Mouse (Mus musculus) common myeloid progenitor, adult 5-6 weeks (primary cell): ENCODE results near the gene Plekhh2. TPM values are rescaled to one million over a fixed set of nuclear protein-coding genes. Genes with fewer than 3 reads are reported as not detected.

ENCODE experiments used
- ATAC-seq: replicated peaks from 2 replicates; pipeline ENCODE4 v1.8.0; 2016; ENCODE audit warnings: low read depth, mild to moderate bottlenecking, moderate TSS enrichment, inconsistent platforms; ENCODE audit not compliant: poor library complexity, severe bottlenecking
- total RNA-seq: library from RNA; stranded (forward); fragments of 200-1000, 187-1606 nt; gene quantifications from 2 replicates; pipeline ENCODE4 v1.2.3, GENCODE M21; 2017

Gene Plekhh2
- total RNA-seq, 1 experiment from 2014 or later: not detected

GRCm38 (mm10) chr17:84665691-84666090, 154.0 kb downstream of the Plekhh2 start:
- ATAC-seq: peak; percentile 14; the same call in 1 of the 2 replicates

GRCm38 (mm10) chr17:84667848-84668247, 156.2 kb downstream of the Plekhh2 start:
- no peak for ATAC-seq

Other genes starting within 250 kb of the Plekhh2 start
- gene Thada, start 45.7 kb upstream of the Plekhh2 start, total RNA-seq: 38.5 and 40.6 TPM in 2 replicates
- 3.8 TPM in 2 replicates for gene Dync2li1, start 114.6 kb downstream of the Plekhh2 start, total RNA-seq
- not detected in 2 replicates for gene Abcg8, start 164.4 kb downstream of the Plekhh2 start, total RNA-seq
- gene Abcg5, start 171.1 kb downstream of the Plekhh2 start, total RNA-seq: not detected in 2 replicates